Mouse (Mus musculus) frontal cortex, postnatal 14 days (tissue): ENCODE results near the gene Tada2b.

Experiments
- DNase-seq, 2 experiments: peaks; one replicate each; pipeline ENCODE4 v3.0.0; 2022; ENCODE audit warnings: low spot score in 2 of 2

The Tada2b gene

GRCm38 (mm10) chr5:36484171-36484990 is at the start of gene Tada2b, which contains the start of gene Ccdc96:
Gene Tada2b, minus strand, starts transcription at chr5:36484285.
Gene Ccdc96, plus strand, starts transcription at chr5:36484588.
- peak; percentile 97 to 98 for DNase-seq

GRCm38 (mm10) chr5:36530129-36530751 is 46.2 kb upstream of the Tada2b start:
- peak; percentile 85 to 89 for DNase-seq

DNA sequence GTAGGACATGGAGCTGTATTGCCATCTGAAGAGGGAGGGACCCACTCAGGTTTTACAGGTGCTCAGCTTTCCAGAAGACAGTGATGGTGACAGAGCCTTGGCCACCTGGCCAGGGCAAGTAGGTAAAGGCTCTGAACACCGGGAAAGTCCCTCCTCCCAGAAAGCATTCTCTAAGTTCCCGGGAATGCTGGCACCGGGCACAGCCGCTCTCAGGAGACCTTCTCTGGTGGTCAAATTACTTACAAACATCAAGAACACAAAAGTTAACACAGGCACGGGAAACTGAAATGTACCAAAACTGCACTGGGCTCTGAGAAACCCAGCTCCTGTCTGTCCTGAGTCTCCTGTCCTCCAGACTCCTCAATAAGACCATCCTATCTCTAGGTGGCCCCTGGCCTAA is 45.6 kb upstream of the Tada2b start:
- DNase-seq: no peak

- no peak for DNase-seq
These were observed 42.8 kb upstream of the Tada2b start for GRCm38 (mm10) chr5:36526921-36527320.

DNA sequence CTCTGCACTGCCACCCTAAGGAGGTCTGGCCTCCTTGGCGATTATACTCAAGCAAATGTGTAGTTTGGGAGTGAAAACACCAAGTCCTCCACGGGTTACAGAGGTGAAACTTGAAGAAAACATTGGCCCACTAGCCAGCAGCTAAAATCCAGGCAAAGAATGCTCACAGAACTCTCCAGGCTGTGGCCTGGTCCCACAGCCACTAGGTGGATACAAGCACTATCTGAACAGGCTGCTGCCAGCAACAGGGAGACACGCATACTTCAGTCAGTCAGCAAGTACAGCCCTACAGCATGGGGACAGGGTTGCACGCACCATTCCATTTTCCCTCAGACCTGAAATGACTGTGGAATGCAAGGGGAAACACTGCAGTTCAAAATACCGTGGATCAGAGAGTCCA is 42.2 kb upstream of the Tada2b start:
- DNase-seq: no peak

DNA sequence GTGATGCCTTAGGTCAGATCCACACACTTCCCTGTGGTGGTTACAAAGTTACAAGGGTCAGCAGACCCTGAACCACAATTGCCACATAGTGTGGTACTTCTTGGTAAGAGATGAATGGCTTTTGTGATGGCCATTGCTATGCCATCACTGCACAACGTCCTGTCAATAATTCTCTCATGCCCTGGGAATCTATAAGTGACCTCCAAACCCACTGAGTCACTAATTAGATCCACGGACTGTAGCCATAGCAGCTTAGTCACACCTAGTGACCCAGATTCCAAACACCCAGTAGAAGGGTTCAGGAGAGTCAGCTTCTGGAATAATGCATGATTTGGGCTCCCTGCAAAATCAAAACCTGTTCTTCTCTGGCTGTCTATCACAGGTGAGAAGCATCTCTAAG is 41.1 kb upstream of the Tada2b start:
- DNase-seq: no peak

DNA sequence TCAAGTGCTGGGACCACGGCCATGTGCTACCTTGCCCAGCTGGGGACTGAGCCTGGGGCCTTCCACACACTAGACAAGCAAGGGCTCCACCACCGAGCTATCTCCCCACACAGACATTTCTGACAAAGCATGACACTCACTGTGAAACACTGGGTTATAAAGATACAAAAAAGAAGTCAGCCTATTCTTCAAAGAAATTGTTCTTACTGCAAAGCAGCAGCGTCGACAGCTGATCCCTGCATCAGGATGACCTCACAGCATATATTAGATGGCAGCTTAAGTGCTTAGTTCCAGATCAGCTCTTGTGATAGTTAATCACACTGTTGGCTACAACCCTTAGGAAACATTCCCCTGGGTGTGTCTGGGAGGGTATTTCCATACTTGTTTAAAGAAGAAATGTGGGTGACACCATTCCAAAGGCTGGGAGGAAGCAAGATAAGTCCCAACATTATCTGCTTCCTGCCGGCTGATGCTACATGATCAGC is 39.2 kb upstream of the Tada2b start:
- DNase-seq: no peak

- no peak for DNase-seq
These were observed 38.7 kb upstream of the Tada2b start for GRCm38 (mm10) chr5:36522782-36523181.

DNA sequence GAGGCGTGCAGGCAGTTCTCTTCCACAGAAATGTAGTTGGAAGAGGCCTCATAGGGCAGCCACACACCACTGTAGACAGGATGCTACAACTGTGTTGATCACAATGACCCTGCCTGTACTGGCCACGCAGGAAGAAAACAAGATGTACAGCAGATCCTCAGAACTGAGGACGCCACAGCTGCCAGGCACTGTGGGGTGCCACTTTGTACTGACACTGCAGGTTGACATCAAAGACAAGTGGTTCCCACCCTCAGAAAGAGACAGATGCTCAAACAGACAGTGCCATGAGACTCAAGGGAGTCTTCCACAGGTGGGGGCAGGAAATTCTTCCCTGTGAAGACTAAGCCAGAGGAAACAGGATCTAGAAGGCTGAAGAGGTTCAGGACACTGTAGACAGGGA is 35.7 kb upstream of the Tada2b start:
- no peak for DNase-seq

- no peak for DNase-seq
These were observed 33.5 kb upstream of the Tada2b start for GRCm38 (mm10) chr5:36517596-36517995.

DNA sequence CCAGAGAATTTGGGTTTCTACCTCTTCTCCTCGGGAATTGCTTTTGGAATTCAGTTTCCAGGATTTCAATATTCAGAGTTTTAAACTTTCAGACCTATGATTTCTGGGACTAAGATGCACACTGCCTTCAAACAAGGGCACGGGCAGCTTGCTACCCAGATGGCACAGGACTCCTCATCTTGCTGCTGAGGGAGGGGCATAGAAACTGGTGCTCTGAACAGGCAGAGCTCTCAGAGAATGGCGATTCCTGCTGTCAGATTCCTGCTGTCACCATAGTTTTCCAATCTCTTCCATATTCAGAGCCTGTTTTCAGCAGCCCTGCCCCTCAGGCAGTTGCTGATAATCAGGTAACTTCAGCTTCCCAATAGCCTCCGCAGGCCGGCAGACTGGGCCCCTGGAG is 31.5 kb upstream of the Tada2b start:
- no peak for DNase-seq

GRCm38 (mm10) chr5:36515126-36515525 is 31.0 kb upstream of the Tada2b start:
- DNase-seq: no peak

GRCm38 (mm10) chr5:36510956-36511355 is 26.9 kb upstream of the Tada2b start:
- no peak for DNase-seq

DNA sequence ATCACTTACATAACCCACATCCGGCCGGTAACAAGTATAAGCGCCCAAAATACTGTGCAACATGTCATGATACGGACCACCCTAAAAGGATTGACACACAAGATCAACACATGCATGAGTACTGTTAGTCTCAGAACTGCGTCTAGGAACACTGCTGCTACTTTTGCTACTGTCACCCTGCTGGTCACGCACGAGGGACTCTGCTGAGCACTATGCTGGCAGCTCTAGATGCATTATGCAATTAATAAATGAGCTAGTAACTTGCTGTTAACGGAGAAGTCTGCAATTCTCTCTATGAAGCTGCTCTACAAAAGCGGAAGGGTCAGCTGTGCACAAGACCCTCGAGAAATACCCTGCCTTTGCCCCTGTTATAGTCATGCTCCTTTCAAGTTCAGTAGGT is 24.3 kb upstream of the Tada2b start:
- no peak for DNase-seq

DNA sequence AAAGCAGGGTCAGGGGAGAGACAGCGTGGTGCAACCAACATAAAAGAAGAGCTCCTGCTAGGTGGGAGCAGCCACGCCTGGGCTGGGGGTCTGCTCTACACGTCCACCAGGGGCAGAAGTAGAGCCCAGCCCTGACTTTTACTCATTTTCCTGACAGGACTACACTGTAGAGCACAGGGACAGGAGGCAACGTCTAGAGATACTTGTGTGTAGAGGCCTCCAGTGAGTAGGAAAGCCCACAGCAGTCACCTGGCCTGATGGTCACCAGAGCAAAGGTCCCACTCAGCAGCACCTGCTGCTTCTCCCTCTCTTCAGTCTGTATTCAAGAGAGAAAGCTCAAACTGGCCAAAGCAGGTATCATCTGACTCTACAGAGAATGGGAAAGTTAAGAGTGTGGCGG is 21.6 kb upstream of the Tada2b start:
- no peak for DNase-seq

DNA sequence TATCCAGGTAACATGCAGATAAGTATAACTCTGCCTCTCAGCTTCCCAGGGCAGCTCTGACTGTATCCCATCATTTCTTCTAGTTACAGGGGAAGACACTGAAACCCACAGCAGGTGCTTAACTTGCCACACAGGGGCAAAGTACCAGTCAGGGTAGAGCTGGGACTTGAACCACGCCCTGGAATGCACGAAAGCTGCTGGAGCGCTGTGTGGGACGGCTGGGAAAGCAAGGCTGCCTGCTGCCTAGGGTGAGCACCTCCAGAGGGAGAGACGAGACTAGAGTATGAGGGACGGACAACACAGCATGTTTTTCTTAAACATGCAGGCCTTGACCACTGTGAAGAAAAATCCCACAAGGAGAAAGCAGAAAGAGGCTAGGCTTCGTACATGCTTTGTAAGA is 21.1 kb upstream of the Tada2b start:
- no peak for DNase-seq

GRCm38 (mm10) chr5:36494709-36495108 is 10.6 kb upstream of the Tada2b start:
- no peak for DNase-seq

GRCm38 (mm10) chr5:36493919-36494318 is 9.8 kb upstream of the Tada2b start:
- DNase-seq: no peak

DNA sequence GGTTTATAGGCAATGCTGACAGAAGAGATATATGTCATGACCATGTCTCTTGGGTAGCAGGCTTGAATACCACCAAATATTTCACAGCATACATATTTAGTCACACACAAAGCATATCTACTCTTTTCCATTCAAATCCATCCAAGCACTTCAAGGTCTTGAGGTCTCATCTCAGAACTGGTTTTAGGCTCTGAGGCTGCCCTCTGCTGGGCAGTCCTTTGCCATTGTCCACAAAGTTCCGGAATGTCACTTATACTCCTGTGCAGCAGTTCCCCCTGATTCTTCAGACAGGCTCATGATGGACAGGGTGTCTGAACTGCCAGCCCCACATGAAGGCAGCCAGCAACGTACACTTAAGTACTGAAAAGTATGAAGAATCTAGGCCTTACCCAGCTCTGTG is 5.1 kb upstream of the Tada2b start:
- DNase-seq: no peak

GRCm38 (mm10) chr5:36485306-36485705 is 1.2 kb upstream of the Tada2b start:
- DNase-seq: no peak

- peak; percentile 28 to 37 for DNase-seq
These were observed 633 bp downstream of the Tada2b start for GRCm38 (mm10) chr5:36483203-36484101.

- no peak for DNase-seq
These were observed 3.0 kb downstream of the Tada2b start for GRCm38 (mm10) chr5:36481114-36481513.
